Mouse (Mus musculus) G1E (cell line): ENCODE results near the gene Lztr1.

Source experiments
- CTCF ChIP-seq: IDR thresholded peaks from 2 replicates; pipeline ENCODE4 v1.5.1; 2012; ENCODE audit warnings: low read depth, low read length, inconsistent platforms, mixed read lengths
- GATA1 ChIP-seq: IDR thresholded peaks from 2 replicates; pipeline ENCODE4 v1.6.1; 2012; ENCODE audit warnings: borderline replicate concordance, low read length, inconsistent platforms, mixed read lengths
- GATA2 ChIP-seq: IDR thresholded peaks from 2 replicates; pipeline ENCODE4 v1.6.1; 2012; ENCODE audit warnings: low read depth, low read length, inconsistent platforms, borderline replicate concordance
- POLR2AphosphoS5 ChIP-seq: IDR thresholded peaks from 2 replicates; pipeline ENCODE4 v1.6.1; 2012; ENCODE audit warnings: low read depth, low read length, inconsistent platforms; ENCODE audit not compliant: insufficient replicate concordance
- TAL1 ChIP-seq: conservative IDR thresholded peaks from 2 replicates; pipeline ENCODE4 v1.6.1; 2012; ENCODE audit warnings: low read depth, low read length, inconsistent platforms, mixed read lengths

DNA sequence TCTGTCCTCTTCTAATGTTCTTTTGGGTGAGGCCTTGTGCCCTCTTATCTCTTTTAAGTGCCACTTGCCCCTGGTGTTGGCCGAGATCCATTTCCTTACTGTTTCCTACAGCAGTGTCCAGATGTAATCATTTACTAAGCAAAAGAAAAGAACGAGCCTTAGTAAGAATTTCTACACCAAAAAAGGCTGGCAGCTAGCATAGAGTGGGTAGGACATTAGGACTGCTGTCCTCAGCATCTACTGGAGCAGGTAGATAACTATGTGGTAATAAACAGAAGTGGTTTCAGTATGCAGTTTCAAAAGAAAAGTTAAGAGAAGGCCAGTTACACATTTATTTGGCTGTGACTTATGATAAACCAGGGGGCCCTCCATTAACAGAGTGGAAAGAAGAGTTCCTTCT is 2.2 kb downstream of the Lztr1 start:
- no peak for TF ChIP-seq CTCF
- no peak for TF ChIP-seq GATA1
- TF ChIP-seq TAL1: no peak
- no peak for TF ChIP-seq GATA2
- TF ChIP-seq POLR2AphosphoS5: no peak
